Mouse (Mus musculus) olfactory bulb, adult 2 months (tissue): ENCODE data around the gene Has3.

Source experiments
- CTCF ChIP-seq: fragments of 200-500 bp; IDR thresholded peaks from 2 replicates; pipeline ENCODE4 v1.5.1; 2012; ENCODE audit warnings: low read depth, mild to moderate bottlenecking, low read length, moderate library complexity; ENCODE audit not compliant: insufficient read depth
- POLR2A ChIP-seq: fragments of 200-500 bp; IDR thresholded peaks from 2 replicates; pipeline ENCODE4 v1.6.1; 2012; ENCODE audit warnings: mild to moderate bottlenecking, low read depth, low read length, moderate library complexity; ENCODE audit not compliant: insufficient read depth

GRCm38 (mm10) chr8:106871328-106871926 is 1.4 kb downstream of the Has3 start:
- no peak for TF ChIP-seq POLR2A
- no peak for TF ChIP-seq CTCF
